Mouse (Mus musculus): ENCODE results near the gene Ctla4. TPM values are rescaled to one million over a fixed set of nuclear protein-coding genes. Genes with fewer than 3 reads are reported as not detected.

Gene Ctla4
- polyA plus RNA-seq, 1 experiment from 2014 or later: 0.13 TPM

DNA sequence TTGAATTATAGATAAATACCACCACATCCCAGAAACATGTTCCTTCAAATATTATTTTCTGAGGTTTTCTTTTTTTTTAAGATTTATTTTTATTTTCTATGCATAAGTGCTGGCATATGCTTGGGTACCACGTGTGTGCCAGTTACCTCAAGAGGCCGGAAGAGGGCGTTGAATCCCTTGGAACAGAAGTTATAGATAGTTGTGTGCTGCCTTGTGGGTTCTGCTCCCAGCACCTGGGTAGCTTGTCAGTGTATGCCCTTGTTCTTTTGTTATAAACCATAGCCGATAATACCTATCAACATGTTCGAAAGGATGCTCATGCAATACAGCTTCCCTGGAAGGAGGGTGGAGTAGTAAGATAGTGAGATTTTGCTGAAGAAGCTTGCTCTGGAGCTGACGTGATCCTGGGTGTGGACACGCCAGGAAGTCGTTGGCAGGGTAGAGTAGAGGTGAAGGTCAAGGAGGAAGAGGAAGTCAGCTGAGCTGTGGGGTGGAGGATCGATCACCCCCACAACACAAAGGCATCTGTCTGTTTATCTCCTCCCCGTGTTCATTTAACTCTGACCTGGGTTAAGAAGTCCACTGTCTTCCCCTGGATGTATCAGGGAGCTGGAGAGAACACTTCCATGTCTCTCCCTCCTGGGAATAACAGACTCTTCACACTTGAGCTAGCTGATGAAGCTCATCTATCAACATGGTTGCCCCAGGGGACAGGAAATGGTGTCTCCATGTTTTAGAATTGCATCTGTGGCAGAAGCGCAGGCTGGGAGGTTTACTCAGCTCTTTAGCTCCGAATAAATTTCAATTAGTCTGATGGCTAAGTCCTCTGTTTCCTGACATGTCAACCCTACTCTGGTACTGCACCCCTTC is 29.2 kb upstream of the Ctla4 start:
- Histone ChIP-seq H3K4me3 (no peak overlapping the region), H3K4me2 (no peak overlapping the region), H3K27me3 (replicated peaks) (no peaks in the 10 kb centered on the region), H3K9ac (no peak overlapping the region), H3K9me3 (no peaks in the 10 kb centered on the region), H3K36me3 (no peaks in the 10 kb centered on the region), H3K27ac (replicated peaks) (no peak overlapping the region), H3K4me1 (peaks cover 54% of the 10 kb centered on the region)
- no peak for ATAC-seq (ENCODE audit: extremely low read depth, insufficient number of reproducible peaks, low FRiP score, low TSS enrichment)
- 66% methylated on average over 12 of the region's 12 CpGs for WGBS

DNA sequence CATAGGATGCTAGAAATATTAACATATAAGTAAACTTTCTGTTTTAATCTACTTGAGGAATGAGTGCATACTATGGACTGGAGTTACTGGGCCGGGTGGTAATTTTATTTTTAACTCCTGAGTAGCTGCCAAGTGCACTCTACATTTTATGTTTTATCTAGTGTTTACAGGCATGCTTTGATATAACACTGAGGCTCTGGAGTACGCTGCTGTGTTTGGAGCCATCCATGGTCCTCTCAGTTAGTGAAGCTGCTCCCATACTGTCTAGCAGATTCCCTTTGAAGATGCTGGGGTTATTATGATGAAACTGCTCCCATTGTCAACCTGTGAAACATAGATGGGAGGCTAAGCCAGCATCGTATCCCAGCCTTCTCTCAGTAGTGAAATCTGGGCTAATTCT is 27.6 kb upstream of the Ctla4 start:
- Histone ChIP-seq H3K4me2 (no peak overlapping the region), H3K27me3 (replicated peaks) (no peaks in the 10 kb centered on the region), H3K4me1 (peaks cover 52% of the 10 kb centered on the region), H3K9ac (no peak overlapping the region), H3K36me3 (no peaks in the 10 kb centered on the region), H3K27ac (replicated peaks) (no peak overlapping the region), H3K9me3 (no peaks in the 10 kb centered on the region), H3K4me3 (no peak overlapping the region)
- 23% methylated on average over 3 of the region's 3 CpGs for WGBS
- no peak for ATAC-seq (ENCODE audit: extremely low read depth, insufficient number of reproducible peaks, low FRiP score, low TSS enrichment)

DNA sequence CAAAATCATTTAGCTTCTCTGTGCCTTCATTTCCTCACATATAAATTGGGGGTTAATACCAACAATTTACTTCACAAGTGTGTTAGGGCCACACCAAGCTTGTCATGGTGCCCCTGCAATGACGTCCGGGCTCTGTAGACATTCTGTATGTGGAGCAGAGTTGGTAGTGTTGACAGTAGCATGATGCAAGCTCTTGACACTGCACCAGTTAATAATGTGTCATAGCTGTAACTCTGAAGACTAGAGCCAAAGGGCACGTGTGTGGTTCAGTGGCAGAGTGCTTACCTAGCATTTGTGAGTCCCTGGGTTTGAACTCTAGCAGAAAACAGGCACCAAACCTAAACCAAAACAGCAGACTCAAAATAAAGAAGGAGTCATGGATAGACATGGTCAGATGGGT is 27.0 kb upstream of the Ctla4 start:
- peak overlapping the region; percentile 39; the same call in 1 of the 2 replicates for H3K27ac ChIP-seq (replicated peaks)
- no peak for ATAC-seq (ENCODE audit: extremely low read depth, insufficient number of reproducible peaks, low FRiP score, low TSS enrichment)

DNA sequence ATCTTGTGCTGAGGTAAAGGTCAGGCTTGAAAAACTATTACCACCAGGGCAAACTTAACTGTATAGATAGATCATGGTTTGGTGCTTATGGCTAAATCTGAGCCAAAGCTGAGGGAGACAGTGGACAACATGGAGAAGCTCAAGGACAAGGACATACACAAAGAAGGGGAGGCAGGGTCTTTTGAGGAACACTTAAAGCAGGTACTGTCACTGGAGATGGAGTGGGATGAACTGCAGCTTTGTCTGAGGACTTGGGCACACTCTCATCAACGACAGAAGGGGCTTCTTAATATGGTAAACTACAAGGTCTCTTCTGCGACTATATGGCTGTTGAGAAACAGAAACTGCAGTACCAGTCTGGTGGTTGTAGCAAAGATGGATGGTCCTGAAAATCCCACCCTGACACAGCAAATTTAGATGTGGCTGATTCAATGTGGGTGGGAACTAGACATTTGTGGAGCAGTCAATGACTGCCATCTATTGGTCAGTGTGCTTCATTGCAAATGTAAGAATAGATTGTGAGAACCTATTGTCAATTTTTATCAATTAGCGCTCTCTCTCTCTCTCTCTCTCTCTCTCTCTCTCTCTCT is 26.3 kb upstream of the Ctla4 start:
- H3K27ac ChIP-seq (replicated peaks): peak overlapping the region; percentile 39
- peak overlapping the region; percentile 66 for H3K4me2 ChIP-seq
- peak overlapping the region; percentile 39 for H3K4me3 ChIP-seq
- no peaks in the 10 kb centered on the region for H3K9me3 ChIP-seq
- H3K27me3 ChIP-seq (replicated peaks): no peaks in the 10 kb centered on the region
- no peaks in the 10 kb centered on the region for H3K36me3 ChIP-seq
- ATAC-seq (ENCODE audit: extremely low read depth, insufficient number of reproducible peaks, low FRiP score, low TSS enrichment): no peak
- 26% methylated on average over 3 of the region's 3 CpGs for WGBS
- H3K4me1 ChIP-seq: peaks cover 52% of the 10 kb centered on the region
- no peak overlapping the region for H3K9ac ChIP-seq

More for the DNA sequence above, 27.0 kb upstream of the Ctla4 start:
- Histone ChIP-seq H3K27me3 (replicated peaks) (no peaks in the 10 kb centered on the region), H3K4me1 (peaks cover 52% of the 10 kb centered on the region), H3K9me3 (no peaks in the 10 kb centered on the region), H3K4me2 (no peak overlapping the region), H3K9ac (no peak overlapping the region), H3K4me3 (no peak overlapping the region), H3K36me3 (no peaks in the 10 kb centered on the region)
- WGBS: 50% methylated on average over 3 of the region's 3 CpGs

DNA sequence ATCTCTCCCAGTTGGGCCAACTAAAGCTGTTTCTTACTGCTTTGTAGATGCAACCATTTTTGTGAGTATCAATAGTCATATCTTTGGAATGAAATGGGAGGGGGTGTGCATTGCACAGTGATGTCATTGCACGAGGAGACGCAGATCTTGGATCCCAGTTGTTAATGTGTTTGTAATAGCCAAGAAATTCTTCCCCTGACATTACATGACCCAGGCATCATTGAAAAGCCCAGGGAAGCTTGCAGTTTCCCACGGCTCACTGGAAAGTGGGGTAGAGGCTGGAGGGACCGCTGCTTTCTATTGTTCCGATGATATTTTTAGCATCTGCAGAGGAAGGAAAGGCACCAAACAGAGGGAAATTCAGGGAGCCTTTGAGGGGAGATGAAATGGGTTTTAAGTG is 25.8 kb upstream of the Ctla4 start:
- H3K9me3 ChIP-seq: no peaks in the 10 kb centered on the region
- H3K27me3 ChIP-seq (replicated peaks): no peaks in the 10 kb centered on the region
- no peak for ATAC-seq (ENCODE audit: extremely low read depth, insufficient number of reproducible peaks, low FRiP score, low TSS enrichment)
- peaks cover 55% of the 10 kb centered on the region for H3K4me1 ChIP-seq
- peak overlapping the region; percentile 58 for H3K9ac ChIP-seq
- peak overlapping the region; percentile 42; the same call in 1 of the 2 replicates for H3K27ac ChIP-seq (replicated peaks)
- peak overlapping the region; percentile 39 for H3K4me3 ChIP-seq
- 27% methylated on average over 5 of the region's 5 CpGs for WGBS
- peak overlapping the region; percentile 66 for H3K4me2 ChIP-seq
- no peaks in the 10 kb centered on the region for H3K36me3 ChIP-seq

DNA sequence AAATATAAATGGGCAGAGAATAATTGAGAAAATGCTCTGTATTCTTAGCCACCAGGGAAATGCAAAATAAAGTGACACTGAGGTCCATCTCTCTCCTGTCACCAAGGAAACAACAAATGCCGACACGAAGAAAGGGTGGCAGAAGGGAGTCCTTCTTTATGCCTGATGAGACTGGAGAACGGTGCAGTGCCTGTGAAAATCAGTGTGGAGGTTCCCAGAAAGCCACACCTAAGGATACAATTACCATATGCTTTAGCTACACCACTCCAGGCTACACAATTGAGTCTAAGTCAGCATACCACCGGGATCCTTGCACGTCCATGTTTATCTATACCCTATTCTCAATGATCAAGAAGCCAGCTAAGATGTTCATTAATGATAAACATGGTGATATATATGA is 25.4 kb upstream of the Ctla4 start:
- no peak overlapping the region for H3K4me3 ChIP-seq
- no peak for ATAC-seq (ENCODE audit: extremely low read depth, insufficient number of reproducible peaks, low FRiP score, low TSS enrichment)
- peak overlapping the region; percentile 66 for H3K4me2 ChIP-seq
- H3K9me3 ChIP-seq: no peaks in the 10 kb centered on the region
- H3K27me3 ChIP-seq (replicated peaks): no peaks in the 10 kb centered on the region
- WGBS: 62% methylated on average over 5 of the region's 5 CpGs
- H3K4me1 ChIP-seq: peaks cover 58% of the 10 kb centered on the region
- no peaks in the 10 kb centered on the region for H3K36me3 ChIP-seq
- peak overlapping the region; percentile 42; the same call in 1 of the 2 replicates for H3K27ac ChIP-seq (replicated peaks)
- peak overlapping the region; percentile 58; the same call in 1 of the 2 replicates for H3K9ac ChIP-seq

DNA sequence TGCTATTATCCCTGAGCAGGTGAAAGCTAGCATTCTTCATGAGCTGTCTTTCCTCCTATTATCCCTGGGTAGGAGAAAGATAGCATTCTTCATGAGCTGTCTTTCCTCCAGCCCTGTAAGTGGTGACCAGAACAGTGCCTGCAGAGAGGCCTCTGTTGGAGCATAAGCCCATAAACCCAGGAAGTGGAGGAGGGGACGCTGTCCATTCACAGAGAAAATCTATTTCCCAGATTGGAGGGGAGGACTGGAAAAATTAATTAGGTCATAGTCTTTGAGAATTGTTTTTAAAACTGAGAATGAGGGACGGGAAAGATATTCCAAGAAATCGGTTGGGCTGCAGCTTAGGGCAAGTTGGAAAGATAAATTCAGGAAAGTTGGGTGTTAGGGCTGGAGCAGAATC is 24.3 kb upstream of the Ctla4 start:
- Histone ChIP-seq H3K4me3 (no peak overlapping the region), H3K9me3 (no peaks in the 10 kb centered on the region), H3K27ac (replicated peaks) (peak overlapping the region; percentile 71), H3K36me3 (no peaks in the 10 kb centered on the region), H3K4me1 (peaks cover 58% of the 10 kb centered on the region), H3K9ac (no peak overlapping the region), H3K27me3 (replicated peaks) (no peaks in the 10 kb centered on the region), H3K4me2 (no peak overlapping the region)
- no peak for ATAC-seq (ENCODE audit: extremely low read depth, insufficient number of reproducible peaks, low FRiP score, low TSS enrichment)
- WGBS: 50% methylated on average over 3 of the region's 3 CpGs

DNA sequence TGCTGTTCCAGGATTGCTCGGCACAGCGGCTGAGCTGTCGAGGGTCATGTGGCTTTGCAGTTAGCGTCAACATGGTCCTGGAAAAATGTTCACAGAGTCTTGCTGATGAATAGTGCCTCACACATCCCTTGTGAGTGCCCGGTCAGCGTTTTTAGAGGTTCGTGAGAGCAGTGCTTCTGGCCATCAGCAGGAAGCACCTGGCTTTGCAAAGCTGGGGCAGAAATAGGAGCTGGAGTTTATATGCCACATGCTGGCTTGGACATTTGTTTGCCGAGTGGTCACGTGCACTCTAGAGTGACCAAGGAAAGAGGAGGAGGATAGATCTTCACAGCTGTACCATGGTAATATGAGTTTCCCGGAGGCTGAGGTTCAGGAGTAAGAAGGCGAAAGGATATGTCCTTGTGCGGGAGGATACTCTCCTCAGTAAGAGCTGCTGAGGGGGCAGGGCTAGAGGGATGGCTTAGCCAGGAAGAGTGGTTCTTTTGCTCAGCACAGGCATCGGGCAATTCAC is 23.8 kb upstream of the Ctla4 start:
- no peaks in the 10 kb centered on the region for H3K9me3 ChIP-seq
- H3K4me3 ChIP-seq: no peak overlapping the region
- peak overlapping the region; percentile 22 for H3K4me2 ChIP-seq
- H3K27ac ChIP-seq (replicated peaks): peak overlapping the region; percentile 71
- peak overlapping the region; percentile 26; the same call in 1 of the 2 replicates for H3K9ac ChIP-seq
- H3K36me3 ChIP-seq: no peaks in the 10 kb centered on the region
- peaks cover 53% of the 10 kb centered on the region for H3K4me1 ChIP-seq
- no peak for ATAC-seq (ENCODE audit: extremely low read depth, insufficient number of reproducible peaks, low FRiP score, low TSS enrichment)
- 41% methylated on average over 13 of the region's 13 CpGs for WGBS
- no peaks in the 10 kb centered on the region for H3K27me3 ChIP-seq (replicated peaks)

DNA sequence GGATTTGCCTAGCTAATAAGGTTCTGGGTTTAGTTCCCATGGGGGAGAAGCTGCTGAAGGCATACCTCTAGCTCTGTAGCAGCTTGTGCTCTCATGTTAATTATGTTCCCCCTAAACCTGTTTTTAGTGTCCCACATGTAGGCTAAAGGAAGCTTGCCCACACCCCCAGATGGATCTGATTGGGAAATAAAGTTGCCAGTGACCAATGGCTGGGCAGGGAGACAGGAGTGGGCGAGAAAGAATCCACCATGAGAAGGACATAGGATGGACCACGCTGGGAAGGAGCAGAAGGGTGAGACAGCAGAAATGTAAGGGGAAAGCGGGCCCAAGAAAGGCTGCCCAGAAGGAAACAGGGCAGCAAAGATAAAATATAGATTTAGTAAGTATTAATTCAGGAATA is 23.1 kb upstream of the Ctla4 start:
- Histone ChIP-seq H3K9ac (no peak overlapping the region), H3K36me3 (no peaks in the 10 kb centered on the region), H3K9me3 (no peaks in the 10 kb centered on the region), H3K4me1 (peaks cover 49% of the 10 kb centered on the region), H3K27me3 (replicated peaks) (no peaks in the 10 kb centered on the region), H3K4me2 (no peak overlapping the region), H3K27ac (replicated peaks) (peak overlapping the region; percentile 71), H3K4me3 (no peak overlapping the region)
- ATAC-seq (ENCODE audit: extremely low read depth, insufficient number of reproducible peaks, low FRiP score, low TSS enrichment): no peak
- 75% methylated on average over 3 of the region's 3 CpGs for WGBS

DNA sequence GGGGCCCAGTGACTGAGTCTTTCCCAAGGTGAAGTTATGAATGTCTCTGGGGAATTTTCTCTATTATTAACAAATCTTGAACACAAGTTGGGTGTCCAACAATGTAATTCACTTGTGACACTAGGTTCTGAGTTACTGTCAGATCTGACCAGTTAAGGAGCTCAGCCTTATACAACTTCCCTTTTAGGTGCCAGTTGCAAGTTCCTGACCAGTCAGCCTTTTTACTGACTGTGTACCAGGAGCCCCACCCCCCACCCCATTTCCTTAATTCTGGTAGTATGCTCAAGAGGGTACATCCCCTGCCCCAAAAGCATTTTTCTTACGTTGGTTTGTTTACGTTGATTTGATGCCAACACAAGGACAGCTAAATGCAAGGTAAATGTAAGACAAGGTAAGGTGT is 21.6 kb upstream of the Ctla4 start:
- no peak overlapping the region for H3K9ac ChIP-seq
- H3K4me1 ChIP-seq: peaks cover 35% of the 10 kb centered on the region
- H3K4me3 ChIP-seq: no peak overlapping the region
- 66% methylated on average over 2 of the region's 2 CpGs for WGBS
- no peak for ATAC-seq (ENCODE audit: extremely low read depth, insufficient number of reproducible peaks, low FRiP score, low TSS enrichment)
- no peaks in the 10 kb centered on the region for H3K36me3 ChIP-seq
- no peak overlapping the region for H3K4me2 ChIP-seq
- no peaks in the 10 kb centered on the region for H3K27me3 ChIP-seq (replicated peaks)
- H3K9me3 ChIP-seq: no peaks in the 10 kb centered on the region; the same call in 1 of the 2 replicates
- H3K27ac ChIP-seq (replicated peaks): no peak overlapping the region

DNA sequence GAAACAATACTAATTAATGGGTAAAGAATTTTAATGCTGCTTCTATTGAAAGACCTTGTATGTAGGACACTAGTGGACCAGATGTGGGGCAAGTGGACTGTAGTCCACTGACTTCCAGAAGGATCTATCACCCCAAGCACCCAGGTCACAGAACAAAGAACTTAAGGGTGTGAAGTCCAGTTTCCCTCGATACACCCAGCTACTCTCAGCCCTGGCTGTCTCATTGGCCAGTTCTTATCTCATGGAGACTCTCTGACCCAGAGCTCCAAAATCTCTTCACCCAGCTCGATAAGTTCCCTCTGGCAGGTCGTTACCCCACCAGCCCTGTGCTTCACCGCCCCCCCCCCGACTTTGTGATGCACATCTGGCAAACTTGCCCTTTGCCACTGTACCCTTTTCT is 20.8 kb upstream of the Ctla4 start:
- no peaks in the 10 kb centered on the region for H3K27me3 ChIP-seq (replicated peaks)
- H3K9ac ChIP-seq: no peak overlapping the region
- WGBS: 37% methylated on average over 5 of the region's 5 CpGs
- H3K4me3 ChIP-seq: no peak overlapping the region
- peaks cover 27% of the 10 kb centered on the region for H3K4me1 ChIP-seq
- no peak for ATAC-seq (ENCODE audit: extremely low read depth, insufficient number of reproducible peaks, low FRiP score, low TSS enrichment)
- no peaks in the 10 kb centered on the region for H3K36me3 ChIP-seq
- no peak overlapping the region for H3K27ac ChIP-seq (replicated peaks)
- no peak overlapping the region for H3K4me2 ChIP-seq
- H3K9me3 ChIP-seq: no peaks in the 10 kb centered on the region; the same call in 1 of the 2 replicates
